Mouse (Mus musculus): Measurements from ENCODE around the gene Fastkd3.
A peak's percentile ranks its signal among the peaks of the same experiment; 100 is the strongest.

Fastkd3 gene

DNA sequence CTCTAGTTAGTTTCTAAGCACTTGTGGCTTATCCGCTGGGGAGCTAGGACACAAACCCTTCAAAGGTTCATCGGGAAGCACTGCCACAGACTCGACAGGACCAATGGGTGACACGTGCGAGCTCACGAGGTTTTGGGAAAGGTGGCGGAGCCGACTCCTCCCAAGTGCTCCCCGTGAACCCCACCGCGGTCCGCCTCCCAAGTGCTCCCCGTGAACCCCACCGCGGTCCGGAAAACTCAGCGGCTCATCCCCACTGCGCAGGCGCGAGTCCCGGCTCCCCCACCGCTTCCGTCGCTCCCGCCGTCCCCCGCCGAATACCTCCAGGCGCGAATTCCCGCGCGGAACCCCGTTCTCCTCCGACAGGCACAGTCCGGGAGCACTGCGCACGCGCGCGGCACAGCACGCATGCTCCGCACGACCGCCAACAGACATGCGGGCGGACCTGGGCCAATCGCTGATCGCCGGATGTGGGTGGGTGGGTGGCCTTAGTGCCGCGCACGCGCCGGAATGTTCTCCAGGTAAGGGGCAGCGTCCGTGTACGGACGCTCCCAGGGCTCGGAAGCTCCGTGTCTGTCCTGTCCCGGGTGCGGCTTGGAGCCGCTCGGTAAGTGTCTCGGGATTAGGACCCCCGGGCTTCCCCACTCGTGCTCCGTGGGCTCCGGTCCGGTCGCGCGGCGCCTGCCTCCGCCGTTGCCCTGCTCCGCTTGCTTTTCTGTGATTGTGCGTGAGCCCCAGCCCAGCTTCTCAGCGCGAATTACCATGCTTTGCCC, at the start of gene Fastkd3, which contains the start of gene Mtrr:
Fastkd3 (plus strand) TSS at position 488 of the 770 bp plus-strand sequence.
Mtrr (minus strand) TSS at position 403 of the 770 bp plus-strand sequence.
- peak; percentile 99 for DNase-seq (ENCODE audit: inconsistent age in 2 of 2, low spot score in 1 of 2)

DNA sequence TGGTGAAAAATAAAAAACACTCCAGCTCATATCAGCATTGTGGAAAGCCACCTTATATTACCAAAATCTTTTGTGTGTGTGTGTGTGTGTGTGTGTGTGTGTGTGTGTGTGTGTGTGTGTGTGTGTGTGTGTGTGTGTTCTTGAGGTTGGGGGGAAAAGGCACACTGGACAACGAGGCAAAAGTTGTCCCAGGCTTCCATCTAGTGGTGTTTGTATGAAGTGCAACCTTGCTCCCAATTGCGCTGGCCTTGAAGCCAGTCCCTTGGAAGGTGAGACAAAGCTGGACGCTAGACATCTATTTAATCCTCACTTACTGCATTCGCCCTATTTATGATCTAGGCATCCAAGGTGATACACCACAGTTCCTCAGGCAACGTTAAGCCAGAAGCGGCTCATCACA, 28.6 kb upstream of the Fastkd3 start:
- peak in 1 of 2 experiments; percentile 65 for DNase-seq (ENCODE audit: inconsistent age in 2 of 2, low spot score in 1 of 2)

GRCm38 (mm10) chr13:68568110-68568509, 13.9 kb upstream of the Fastkd3 start:
- DNase-seq (ENCODE audit: inconsistent age in 2 of 2, low spot score in 1 of 2): no peak

- no peak for DNase-seq (ENCODE audit: inconsistent age in 2 of 2, low spot score in 1 of 2)
Observed at GRCm38 (mm10) chr13:68568548-68568947, 13.5 kb upstream of the Fastkd3 start.

GRCm38 (mm10) chr13:68569589-68570336, 12.3 kb upstream of the Fastkd3 start:
- peak in 1 of 2 experiments; percentile 83 for DNase-seq (ENCODE audit: inconsistent age in 2 of 2, low spot score in 1 of 2)

- DNase-seq (ENCODE audit: inconsistent age in 2 of 2, low spot score in 1 of 2): no peak
Observed at GRCm38 (mm10) chr13:68572247-68572646, 9.8 kb upstream of the Fastkd3 start.

- DNase-seq (ENCODE audit: inconsistent age in 2 of 2, low spot score in 1 of 2): peak; percentile 57 to 71
Observed at GRCm38 (mm10) chr13:68572966-68573913, 8.8 kb upstream of the Fastkd3 start.

- DNase-seq (ENCODE audit: inconsistent age in 2 of 2, low spot score in 1 of 2): no peak
Observed at GRCm38 (mm10) chr13:68574398-68574797, 7.6 kb upstream of the Fastkd3 start.

GRCm38 (mm10) chr13:68577945-68578344, 4.1 kb upstream of the Fastkd3 start:
- DNase-seq (ENCODE audit: inconsistent age in 2 of 2, low spot score in 1 of 2): peak; percentile 39 to 75

DNA sequence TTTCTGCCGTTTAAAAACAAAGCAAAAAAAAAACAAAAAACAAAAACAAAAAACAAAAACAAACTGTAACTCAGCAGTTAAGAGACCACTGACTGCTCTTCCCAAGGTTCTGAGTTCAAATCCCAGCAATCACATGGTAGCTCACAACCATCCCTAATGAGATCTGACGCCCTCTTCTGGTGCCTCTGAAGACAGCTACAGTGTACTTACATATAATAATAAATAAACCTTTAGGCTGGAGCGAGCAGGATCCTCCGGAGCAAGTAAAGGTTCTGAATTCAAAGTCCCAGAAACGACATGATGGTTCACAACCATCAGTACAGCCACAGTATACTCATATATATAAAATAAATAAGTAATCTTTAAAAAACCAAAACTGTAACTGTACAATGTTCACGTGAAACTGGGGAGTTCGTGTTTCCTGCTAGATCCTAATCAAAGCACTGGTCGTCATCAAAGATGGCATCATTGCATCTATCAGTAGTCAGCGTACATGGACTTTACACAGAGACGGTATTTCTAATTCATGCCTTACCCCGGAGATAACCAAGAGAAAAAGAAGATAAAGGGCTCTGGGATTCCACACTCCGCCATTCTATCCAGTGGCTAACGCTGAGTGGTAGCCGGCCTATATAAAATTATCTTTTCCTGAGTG, 821 bp upstream of the Fastkd3 start:
- DNase-seq (ENCODE audit: inconsistent age in 2 of 2, low spot score in 1 of 2): no peak

DNA sequence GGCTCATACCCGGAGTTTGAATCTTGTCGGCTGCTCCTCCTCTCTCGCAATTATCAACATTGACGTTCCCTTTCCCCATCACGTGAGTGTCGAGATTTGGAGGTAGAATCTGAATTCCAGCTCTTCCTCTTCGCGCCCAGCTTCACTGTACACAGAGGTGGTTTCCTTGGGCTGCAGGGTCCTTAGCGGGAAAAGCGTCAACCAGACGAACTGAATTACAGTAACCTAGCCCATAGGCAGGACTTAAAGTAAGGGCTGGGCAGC, 415 bp downstream of the Fastkd3 start:
- no peak for DNase-seq (ENCODE audit: inconsistent age in 2 of 2, low spot score in 1 of 2)

- no peak for DNase-seq (ENCODE audit: inconsistent age in 2 of 2, low spot score in 1 of 2)
Observed at GRCm38 (mm10) chr13:68583961-68584360, 1.9 kb downstream of the Fastkd3 start.

DNA sequence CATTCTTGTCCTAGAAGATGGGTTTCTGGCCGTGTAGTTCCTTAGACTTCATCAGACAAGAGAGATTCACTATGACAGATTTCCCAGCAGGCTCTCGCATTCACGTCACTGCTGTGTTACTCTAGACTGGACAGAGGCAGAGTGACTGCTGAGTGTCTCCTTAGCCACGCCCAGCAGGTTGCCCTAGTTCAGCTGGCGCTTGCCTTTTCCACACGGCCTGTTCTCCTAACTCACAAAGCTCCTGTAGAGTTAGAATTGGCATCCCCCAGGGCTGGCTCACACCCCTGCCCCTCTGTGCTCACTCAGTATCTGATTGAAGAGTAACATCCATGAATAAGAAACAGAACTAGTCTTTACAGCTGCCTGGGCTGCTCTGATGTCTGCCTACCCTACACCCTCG, 3.4 kb downstream of the Fastkd3 start:
- DNase-seq (ENCODE audit: inconsistent age in 2 of 2, low spot score in 1 of 2): no peak

DNA sequence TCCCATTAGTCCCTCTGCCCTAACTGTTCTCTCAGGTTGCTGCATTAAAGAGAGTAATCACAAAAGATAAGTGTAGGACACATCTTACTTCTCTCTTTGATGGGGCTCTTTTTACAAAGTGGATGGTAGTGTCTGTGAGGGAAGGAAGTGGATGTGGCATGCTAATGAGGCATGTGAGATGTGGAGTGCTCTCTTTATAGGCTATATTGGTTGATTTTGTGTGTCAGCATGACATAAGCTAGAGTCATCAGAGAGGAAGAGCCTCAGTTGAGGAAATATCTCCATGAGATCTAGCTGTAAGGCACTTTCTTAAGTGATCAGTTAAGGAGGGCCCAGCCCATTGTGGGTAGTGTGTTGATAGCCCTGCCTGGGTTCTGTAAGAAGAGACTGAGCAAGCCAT, 6.3 kb downstream of the Fastkd3 start:
- DNase-seq (ENCODE audit: inconsistent age in 2 of 2, low spot score in 1 of 2): no peak

DNA sequence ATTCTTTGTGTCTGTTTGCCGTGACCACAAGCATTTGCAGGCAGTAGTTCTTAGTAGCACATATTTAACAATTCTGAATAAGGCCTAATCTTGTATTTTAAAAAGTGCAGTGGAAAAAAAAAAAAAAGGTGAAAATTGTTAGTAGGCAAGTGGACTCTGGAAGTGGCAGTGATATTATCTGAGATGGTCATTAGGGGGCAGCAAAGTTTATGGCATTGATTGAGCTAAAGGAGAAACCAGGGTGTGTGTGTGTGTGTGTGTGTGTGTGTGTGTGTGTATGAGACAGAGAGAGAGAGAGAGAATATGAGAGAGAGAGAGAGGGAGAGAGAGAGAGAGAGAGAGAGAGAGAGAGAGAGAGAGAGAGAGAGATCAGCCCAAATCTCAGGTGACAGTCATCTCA, 11.8 kb downstream of the Fastkd3 start:
- DNase-seq (ENCODE audit: inconsistent age in 2 of 2, low spot score in 1 of 2): peak in 1 of 2 experiments; percentile 50

DNA sequence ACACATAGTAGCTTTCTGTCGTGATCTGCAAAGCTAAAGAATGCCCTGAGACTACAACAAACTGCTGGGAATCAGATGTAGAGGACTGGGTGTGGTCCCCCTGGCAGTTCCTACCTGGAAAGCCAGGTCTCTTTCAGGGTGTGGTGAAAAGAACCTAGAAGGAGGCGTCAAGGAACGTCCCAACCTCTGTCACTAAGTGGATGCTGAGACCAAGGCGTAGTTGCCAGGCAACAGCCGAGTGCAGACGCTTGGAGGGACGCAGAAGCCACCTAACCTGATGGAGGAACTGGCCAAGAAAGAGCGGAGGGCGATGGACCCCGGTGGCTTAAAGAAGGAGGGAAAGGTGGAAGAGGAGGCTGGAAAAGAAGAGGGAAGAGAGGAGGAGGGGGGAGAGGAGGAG, 15.2 kb downstream of the Fastkd3 start, which contains the start of gene 1700001L19Rik:
1700001L19Rik (plus strand) TSS at position 223 of the 400 bp plus-strand sequence.
- DNase-seq (ENCODE audit: inconsistent age in 2 of 2, low spot score in 1 of 2): no peak

DNA sequence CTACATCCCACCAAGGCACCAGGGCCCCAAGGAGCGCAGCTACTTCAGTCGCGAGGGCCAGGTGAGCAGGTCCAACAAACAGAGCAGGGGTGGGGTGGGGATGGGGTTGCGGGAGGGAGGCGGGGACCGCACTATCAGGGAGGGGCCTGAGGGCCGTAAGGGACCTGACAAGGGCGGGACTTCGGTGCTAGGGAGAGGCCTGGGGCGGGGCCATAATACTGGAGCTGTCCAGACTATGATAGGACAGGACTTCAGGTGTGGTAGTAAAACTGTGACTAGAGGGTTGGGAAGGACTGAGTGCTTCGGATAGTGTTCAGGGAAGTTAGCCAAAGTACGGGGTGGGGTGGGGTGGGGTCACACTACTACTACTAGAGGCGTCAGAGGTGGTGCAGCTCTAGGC, 15.6 kb downstream of the Fastkd3 start:
- DNase-seq (ENCODE audit: inconsistent age in 2 of 2, low spot score in 1 of 2): no peak

GRCm38 (mm10) chr13:68598953-68599352, 16.9 kb downstream of the Fastkd3 start:
- no peak for DNase-seq (ENCODE audit: inconsistent age in 2 of 2, low spot score in 1 of 2)

DNA sequence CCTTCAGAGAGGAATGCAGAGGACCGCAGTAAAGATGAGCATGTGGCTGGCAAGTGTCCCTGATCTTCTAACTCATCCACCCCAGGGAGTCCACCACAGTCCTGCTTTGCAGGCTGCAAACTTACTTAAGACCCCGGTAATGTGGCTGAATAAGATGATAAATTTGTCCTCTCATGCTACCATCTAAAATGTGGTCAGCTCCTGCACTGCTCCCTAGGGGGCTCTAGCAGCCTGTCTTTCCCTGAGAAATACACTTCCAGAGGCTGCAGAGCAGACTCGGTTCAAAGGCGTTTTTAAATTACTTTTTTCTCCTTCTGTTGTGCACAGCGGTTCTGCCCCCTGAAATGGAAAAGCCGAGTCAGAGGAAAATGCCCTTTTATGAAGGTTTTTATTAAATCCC, 19.1 kb downstream of the Fastkd3 start:
- peak in 1 of 2 experiments; percentile 70 for DNase-seq (ENCODE audit: inconsistent age in 2 of 2, low spot score in 1 of 2)

DNA sequence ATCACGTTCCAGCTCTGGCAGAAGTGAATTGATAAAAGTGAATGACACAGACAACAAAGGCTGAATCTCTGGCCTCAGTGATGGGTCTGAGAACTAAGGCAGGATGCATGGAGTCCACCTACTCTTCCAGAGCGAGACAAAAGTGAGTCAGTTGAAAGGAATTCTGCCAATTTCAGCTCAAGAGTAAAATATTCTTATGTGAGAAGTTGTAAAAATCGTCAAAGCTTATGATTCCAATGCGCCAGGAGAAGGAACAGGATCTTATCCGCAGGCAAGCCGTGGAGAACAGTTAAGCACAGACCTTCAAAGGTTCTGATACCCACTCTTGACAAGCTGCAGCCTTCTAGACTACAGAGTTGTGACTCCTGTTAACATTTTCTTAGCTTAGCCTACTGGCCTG, 21.1 kb downstream of the Fastkd3 start:
- peak; percentile 32 to 79 for DNase-seq (ENCODE audit: inconsistent age in 2 of 2, low spot score in 1 of 2)

GRCm38 (mm10) chr13:68605689-68606126, 23.7 kb downstream of the Fastkd3 start:
- DNase-seq (ENCODE audit: inconsistent age in 2 of 2, low spot score in 1 of 2): peak; percentile 46 to 68
